Mouse (Mus musculus): ENCODE measurements around the gene Bpifb1. TPM values are rescaled to one million over a fixed set of nuclear protein-coding genes. Genes with fewer than 3 reads are reported as not detected.

The Bpifb1 gene
- total RNA-seq, 1 experiment from 2014 or later: not detected

Other genes starting within 250 kb of the Bpifb1 start
- not detected in 3 replicates for gene Bpifa6, start 215.9 kb upstream of the Bpifb1 start, total RNA-seq (2017)
- gene Bpifa2, start 182.6 kb upstream of the Bpifb1 start, total RNA-seq (2017): not detected in 3 replicates
- gene Bpifa3, start 60.5 kb upstream of the Bpifb1 start, total RNA-seq (2017): 1.8 TPM in 1 of 3 replicates, not detected in the others
- not detected in 3 replicates for gene Bpifa1, start 47.9 kb upstream of the Bpifb1 start, total RNA-seq (2017)
- not detected in 3 replicates for gene Bpifa5, start 28.2 kb upstream of the Bpifb1 start, total RNA-seq (2017)
- gene Bpifb5, start 32.9 kb downstream of the Bpifb1 start, total RNA-seq (2017): not detected in 3 replicates
- not detected in 3 replicates for gene Bpifb9a, start 67.0 kb downstream of the Bpifb1 start, total RNA-seq (2017)
- not detected in 3 replicates for gene Bpifb9b, start 116.4 kb downstream of the Bpifb1 start, total RNA-seq (2017)
- 8.5 to 13.1 TPM (median 9.7 TPM) in 3 replicates for gene Cdk5rap1, start 182.2 kb downstream of the Bpifb1 start, total RNA-seq (2017)
- gene Snta1, start 217.3 kb downstream of the Bpifb1 start, total RNA-seq (2017): 4.8 to 10.8 TPM (median 4.9 TPM) in 3 replicates
- 9.8 to 18.5 TPM (median 11.9 TPM) in 3 replicates for gene Cbfa2t2, start 245.7 kb downstream of the Bpifb1 start, total RNA-seq (2017)